Mouse (Mus musculus) mammary gland, adult 2 months (tissue): ENCODE measurements around the gene Slco2a1. TPM values are rescaled to one million over a fixed set of nuclear protein-coding genes. Genes with fewer than 3 reads are reported as not detected.

Source experiments
- polyA plus RNA-seq: library from polyadenylated mRNA; depleted of rRNA; stranded (reverse); fragments of >200 nt; gene quantifications from 2 replicates; pipeline ENCODE4 v1.2.3, GENCODE M21; 2012; ENCODE audit warnings: low replicate concordance; rRNA removed

Slco2a1 gene
- polyA plus RNA-seq: 45.5 and 56.4 TPM in 2 replicates

DNA sequence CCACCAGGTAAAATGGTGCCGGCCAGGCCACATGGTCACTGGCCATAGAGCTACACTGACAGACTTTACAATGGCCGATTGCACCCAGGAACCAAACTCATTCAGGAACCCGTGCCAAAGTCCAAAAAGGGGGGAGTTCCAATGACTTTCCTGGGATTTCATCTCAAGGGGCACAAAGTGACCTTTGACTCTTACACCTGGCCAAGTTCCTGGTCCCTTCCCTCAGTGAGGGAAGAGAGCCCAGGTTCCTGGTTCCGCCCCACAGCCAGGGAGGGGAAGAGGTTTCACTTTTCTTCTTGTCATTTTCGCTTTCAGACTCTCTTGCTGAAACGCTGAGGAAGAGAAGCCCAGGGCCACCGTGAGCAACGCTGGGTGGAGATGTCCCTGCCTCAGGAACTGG is at the start of gene Slco2a1:
TSS of gene Slco2a1 (plus strand) at position 251 of the 400 bp plus-strand sequence.

DNA sequence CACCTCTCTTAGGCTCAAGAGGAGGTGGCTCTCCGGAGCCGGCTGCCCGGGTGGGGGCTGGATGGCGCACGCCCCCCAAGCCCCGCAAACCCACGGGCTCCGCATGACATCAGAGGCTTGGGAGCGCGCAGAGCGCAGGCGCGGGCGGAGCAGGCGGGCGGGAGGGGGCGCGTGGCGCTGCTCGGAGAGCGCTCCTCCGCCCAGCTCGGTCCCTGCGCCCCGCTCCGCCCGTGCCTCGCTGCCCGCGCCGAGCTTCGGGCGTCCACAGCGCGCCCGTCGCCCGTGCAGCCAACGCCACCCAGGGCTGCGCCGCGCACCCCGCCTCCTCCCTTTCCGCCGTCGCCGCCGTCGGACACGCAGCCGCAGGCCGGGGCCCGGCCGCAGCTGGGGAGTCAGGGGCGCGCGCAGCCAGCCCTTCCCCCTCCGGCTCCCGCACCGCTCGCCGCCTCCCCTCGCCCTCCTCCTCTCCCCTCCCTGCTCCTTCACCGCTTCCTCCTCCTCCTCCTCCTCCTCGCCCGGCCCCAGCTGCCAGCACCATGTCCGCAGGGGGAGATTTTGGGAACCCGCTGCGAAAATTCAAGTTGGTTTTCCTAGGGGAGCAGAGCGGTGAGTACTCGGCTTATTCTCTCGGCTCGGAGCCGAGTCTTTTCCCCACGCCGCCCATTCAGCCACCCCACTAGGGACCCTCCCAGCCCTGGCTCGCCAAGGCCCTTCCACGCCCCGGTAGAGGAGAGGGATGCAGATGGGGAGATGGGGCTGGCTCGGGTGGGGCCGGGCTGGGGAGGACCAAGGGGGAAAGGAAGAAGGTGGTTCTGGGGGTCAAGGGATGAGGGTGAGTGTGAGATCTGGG is 123.3 kb downstream of the Slco2a1 start, which contains the start of gene Rab6b:
TSS of gene Rab6b (plus strand) at position 167 of the 850 bp plus-strand sequence.

Other genes with a start within 250 kb of the Slco2a1 start
- gene Ryk, start 153.8 kb upstream of the Slco2a1 start, polyA plus RNA-seq: 34.8 and 54.6 TPM in 2 replicates
- gene Rab6b, start 123.1 kb downstream of the Slco2a1 start, polyA plus RNA-seq: 0.93 and 8.6 TPM in 2 replicates
- 50.2 and 61.5 TPM in 2 replicates for gene Srprb, start 213.4 kb downstream of the Slco2a1 start, polyA plus RNA-seq
- 0.08 and 0.11 TPM in 2 replicates for gene Gm20425, start 241.6 kb downstream of the Slco2a1 start, polyA plus RNA-seq
- gene Trf, start 241.7 kb downstream of the Slco2a1 start, polyA plus RNA-seq: 1,585 and 2,459 TPM in 2 replicates